Mouse (Mus musculus): ENCODE measurements around the gene Irs1. TPM values are rescaled to one million over a fixed set of nuclear protein-coding genes. Genes with fewer than 3 reads are reported as not detected.

The Irs1 gene
- not detected for polyA plus RNA-seq (2017; shearing (Covaris generic))

DNA sequence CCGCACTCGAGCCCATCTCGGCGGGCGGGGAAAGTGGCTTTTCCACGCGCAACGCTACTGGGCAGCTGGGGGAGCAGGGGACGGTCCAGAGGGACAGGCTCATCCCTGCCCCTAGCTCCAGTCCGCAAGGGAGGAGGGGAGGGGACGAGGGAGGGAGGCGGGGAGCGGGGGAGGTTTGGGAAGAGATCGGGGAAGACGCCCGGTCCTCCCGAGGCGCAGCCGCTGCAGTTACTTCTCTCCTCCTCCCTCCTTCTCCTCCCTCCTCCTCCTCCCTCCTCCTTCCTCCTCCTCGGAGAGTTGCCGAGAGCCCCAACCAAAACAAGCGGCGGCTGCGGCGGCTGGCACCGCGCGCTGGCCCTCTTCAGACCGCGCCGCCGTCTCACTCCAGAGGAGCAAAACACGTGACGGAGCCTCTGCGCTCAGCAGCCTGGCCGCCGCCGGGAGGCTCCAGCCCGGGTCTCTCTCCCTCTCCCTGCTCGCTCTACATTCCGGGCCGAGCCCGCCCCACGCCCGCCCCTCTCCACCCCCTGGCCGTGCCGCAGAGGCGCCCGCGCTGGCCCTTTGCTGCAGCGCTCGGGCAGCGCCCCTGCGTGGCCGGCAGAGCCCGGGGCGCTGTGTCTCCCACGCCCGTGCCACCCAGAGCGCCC lies at the start of gene Irs1:
Gene Irs1, minus strand, starts transcription at position 266 of the 647 bp plus-strand sequence.
- no peak for ATAC-seq

DNA sequence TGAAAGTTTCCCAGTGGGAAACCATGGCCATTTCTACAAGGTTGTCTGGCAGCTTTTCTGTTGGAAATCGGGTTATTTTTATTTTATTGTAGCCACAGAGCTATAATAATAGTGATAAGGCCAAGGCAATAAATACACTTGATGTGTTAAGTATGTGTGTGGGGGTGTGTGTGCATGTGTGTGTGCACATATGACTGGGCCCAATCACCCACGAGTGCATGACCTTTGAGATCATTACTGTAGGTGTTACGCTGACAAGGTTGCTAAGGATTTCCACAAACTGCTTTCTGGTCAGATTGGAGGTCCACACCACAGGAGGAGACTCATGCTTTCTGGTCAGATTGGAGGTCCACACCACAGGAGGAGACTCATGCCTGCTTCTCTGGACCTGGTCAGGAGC lies 43.3 kb upstream of the Irs1 start:
- no peak for ATAC-seq

DNA sequence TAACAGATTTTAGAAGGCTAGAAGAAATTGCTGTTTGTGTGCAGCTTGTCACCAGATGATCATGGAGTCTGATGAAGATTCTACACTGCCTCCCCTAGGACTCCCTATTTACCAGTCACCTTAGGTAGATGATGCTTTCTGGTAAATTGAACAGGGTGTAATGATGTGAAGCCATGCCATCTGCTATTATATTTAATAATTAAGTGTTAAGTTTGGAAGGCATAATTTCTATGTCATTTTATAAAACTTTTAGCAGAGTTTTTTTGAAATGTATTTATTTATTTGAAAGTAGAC lies 38.7 kb upstream of the Irs1 start:
- ATAC-seq, result no peak

DNA sequence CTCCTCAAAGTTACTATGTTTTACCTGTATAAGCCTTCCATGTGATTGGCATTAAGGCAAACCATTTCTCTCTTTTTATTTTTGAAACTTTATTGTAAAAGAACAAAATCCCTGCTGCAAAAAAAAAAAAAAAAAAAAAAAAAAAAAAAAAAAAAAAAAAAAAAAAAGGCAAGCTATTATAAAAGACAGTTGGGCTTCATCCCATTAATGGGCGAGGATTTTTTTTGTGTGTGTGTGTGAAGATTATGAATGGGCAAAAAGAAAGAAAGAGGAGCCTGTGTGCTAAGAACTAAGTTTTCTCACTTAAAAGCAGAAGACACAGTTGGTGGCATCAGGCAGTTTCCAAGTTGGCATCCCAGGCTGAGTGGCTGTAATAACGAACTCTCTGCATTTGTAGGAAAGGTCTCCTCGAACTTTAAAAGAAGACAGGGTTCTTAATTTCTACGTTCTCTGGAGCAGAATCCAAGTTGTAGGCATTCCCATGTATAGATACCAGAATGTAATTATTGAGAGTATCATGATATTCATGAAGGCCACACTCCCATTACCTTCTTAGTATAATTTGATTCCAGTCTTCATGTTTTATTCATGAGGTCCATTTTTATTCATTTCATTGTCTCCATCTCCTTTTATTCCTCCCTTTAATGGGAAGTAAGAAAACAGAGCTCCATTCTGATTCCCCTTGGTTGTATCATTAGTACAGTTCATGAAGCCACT lies 38.2 kb upstream of the Irs1 start:
- ATAC-seq, result no peak

DNA sequence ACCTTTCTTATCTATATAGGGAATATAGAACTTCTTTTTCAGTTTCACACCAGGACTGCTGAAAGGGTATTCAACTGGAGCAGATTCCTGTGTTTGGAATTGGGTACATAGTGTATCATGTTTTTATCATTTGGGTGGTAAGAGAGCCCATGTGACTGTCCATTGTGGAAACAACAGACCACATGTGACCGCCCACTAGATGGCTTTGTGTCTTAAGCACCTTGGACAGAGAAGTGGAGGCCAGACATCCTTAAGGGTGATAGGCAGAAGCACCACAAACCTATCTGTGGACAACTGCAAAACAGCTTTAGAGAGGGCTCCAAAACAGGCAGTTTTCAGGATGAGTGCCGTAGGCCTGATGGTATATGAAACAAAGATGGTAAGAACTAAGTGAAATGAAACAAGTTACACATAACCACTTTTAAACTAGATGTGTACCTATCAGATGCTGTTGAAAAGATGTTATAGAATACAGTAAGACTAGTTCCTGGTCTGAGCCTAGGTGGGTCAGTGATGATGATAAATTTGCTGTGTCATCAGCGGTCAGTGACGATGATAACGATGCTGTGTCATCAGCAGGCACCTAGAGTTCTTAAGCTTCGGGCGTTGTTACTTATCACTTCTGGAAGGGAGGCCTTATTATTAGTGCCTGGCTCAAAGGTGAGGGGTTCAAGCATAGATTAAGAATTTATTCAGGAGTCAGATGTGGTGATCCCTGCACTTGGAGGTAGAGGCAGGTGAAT lies 37.0 kb upstream of the Irs1 start:
- ATAC-seq, result no peak

DNA sequence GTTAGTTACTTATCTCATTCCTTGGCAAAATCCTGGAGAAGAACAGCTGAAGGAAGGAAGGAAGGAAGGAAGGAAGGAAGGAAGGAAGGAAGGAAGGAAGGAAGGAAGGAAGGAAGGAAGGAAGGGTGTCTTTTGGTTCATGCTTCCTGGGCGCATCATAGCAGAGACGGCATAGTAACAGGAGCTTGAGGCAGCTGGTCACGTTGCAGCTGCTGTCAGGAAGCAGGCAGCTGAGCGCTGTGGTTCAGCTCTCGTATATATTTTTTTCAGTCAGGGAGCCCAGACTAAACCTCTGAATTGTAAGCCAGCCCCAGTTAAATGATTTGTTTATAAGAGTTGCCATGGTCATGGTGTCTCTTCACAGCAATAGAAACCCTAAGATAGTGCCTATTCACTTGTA lies 34.9 kb upstream of the Irs1 start:
- ATAC-seq, result no peak

DNA sequence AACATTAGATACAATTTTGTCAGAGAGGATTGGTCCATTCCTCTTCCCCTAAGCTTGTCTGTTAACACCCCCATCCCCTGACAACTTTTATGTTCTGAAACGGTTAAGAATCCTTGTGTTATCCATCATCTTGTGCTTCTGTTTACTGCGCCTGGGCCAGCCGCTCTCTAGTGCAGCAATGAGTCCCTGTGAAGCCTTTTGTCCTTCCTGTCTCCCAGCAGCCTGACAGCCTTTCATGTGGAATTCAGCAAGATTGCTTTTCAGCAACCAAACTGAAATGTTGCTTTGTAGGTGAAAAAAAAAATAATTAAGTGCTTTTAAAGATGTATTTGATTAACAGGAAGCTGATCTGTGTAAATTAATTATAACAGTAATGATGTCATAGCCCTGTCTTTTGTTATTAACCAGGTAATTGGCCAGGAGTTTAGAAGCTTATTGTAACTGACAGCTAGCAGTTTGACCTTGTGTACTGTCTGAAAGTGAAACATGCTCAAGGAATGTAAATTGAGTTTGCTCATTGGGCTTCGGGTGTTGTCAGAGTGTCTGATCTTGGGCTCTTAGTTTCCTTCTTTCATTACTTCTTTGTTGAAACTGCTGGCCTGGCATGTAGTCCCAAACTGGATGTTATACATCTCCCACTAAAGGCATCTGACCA lies 33.0 kb upstream of the Irs1 start:
- ATAC-seq, result no peak

DNA sequence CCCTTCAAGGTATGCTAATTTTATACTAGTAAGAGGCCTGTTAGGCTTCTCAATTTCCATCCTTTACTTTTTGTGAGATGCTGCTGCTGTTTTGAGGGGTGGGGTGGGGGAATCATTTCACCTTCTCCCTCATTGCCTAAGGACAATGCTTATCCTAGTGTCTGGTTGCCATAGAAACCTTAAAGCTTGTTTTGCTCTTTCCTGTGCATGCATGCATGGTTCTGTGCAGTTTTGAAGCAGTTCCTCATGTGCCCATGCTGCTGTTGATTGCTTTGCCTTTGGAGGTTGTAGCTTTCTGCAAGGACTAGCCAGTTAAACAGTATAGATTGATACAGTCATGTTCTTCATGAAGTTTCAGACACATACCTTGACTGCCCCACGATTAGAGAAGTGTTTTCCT lies 30.2 kb upstream of the Irs1 start:
- no peak for ATAC-seq

DNA sequence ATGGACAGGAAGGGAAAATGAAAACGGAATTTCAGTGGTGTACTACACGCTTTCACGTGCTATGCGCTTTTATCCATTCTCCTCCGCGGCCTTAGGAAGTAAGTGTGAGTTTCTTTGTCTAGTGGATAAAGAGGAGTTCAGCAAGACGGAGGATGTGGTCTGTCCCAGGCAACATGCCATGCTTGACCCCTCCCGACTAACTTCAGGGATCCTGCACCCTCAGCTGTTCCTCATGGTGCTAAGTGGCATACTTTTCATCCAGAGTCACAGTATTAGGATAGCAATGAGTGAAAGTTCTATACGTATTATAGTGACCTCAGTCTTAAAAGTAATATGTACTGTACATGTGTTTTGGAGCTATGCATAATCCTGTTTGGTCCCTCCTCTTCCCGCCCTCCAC lies 29.6 kb upstream of the Irs1 start:
- no peak for ATAC-seq

DNA sequence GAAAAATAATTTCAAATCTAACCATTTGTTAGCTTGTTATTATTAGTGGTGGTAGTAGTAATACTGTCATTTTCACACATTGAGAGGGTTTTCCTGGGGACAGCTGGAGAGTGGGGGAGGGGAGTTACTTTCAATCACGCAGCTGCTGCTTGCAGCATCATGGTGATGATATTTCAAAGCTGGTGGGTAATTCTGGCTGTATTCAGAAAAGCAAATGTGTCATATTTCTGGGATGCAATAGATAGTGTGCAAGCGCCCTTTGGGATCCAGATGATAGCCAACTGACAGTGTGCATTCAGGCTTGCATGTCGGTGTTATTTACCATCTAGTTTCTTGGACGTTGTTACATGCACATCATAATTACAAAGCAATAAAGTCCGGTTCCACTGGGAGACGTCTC lies 29.2 kb upstream of the Irs1 start:
- no peak for ATAC-seq

DNA sequence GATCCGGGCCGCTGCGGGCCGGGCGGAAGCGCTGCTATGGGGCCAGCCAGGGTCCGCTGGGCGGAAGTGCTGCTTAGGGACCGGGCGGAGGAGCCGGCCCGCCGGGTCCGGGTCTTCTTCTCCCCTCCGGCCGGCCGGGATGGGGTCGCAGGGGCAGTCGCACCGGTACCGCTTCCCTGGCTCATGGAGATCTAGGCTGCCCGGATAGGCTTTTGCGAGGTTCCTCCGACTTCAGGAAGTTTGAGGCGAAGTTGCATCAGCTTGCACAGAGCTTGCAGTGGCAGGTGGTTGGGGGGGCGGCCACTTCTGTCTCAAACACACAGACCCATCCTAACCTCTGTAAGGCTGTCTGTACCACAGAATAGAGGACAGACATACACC lies 25.5 kb upstream of the Irs1 start:
- peak; percentile 27 for ATAC-seq

DNA sequence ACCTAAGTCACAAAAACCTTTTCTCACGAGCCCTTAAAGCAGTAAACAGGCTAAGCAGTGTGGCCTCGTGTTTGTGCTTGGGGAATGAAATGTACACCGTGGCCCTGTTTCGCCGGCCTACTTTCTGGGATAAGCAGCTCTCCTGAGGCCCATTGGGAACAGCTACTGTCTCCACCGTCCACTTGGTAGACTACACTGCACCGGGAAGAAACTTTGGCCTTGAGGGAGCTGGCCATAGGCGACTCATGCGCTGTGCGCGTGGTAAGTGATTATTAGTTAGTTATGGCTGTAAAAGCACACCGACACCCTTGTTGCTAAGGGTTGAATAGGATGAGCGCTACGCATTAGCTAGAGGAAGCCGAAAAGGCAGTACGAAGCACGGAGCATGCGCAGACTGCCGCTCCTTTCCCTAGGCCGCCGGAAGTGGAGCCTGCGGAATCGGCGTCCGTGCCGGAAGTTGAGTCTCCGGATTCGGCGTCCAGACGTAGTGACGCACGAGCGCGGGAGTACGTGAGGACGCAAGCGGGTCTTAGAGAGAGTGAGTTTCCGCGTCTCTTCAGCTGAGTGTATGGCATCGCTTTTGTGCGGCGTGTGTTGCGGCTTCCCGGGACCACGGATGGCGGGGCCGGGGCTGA lies 25.0 kb upstream of the Irs1 start, which contains the start of gene Rhbdd1:
Gene Rhbdd1, plus strand, starts transcription at position 342 of the 635 bp plus-strand sequence.
- peak; percentile 97 for ATAC-seq

DNA sequence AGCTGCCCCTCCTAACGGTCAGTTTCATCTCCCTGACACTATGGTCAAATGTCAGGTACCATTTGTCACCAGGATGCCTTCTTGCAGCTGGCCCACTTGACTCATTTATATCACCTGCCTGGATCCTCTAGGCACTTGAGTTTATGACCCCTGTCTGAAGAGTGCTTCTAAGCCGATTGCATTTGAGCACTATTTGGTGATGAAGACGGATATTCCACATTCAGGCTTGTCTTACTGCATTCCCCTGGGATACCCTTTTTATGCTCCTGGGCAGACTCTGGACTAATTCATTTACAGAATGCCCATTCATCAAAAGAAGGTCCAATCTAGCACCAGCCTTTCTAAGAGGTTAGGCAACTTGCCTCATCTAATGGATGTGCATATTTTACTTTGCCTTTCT lies 13.3 kb upstream of the Irs1 start:
- no peak for ATAC-seq

DNA sequence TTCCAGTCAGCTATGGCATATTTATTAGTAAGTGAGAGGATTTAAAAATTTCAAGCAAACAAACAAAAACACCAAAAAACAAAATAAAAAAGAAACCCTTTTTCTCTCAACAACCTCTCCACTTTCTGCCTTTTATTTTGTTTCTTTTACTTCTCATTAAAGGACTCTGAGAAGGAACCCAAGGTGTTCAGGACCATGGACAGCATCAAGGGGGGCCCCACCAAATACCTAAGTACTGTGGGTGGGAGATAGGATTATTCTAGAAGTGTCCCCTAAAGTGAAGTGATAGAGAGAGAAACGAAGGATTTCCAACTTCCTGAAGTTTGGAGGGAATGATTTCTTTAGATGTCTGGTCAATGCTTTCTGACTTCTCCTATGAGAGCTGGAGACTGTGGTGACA lies 7.4 kb upstream of the Irs1 start:
- no peak for ATAC-seq

DNA sequence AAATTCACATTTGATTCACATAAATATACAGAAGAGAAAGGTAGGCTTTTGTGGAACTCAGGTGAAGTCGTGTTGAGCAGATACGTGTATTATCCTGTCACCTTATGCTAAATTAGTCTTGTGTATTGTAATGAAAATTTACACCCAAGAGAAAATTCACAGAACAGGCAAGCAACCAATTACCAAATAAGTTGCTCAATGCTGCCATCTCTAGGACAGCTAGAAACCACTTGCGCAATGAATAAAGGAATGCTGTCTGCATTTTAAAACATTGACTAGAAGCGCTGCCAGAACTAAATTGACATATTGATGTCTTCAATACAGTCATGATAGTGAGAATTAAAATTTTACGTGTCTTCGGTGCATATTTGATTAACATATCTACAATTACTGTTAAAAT lies 2.9 kb upstream of the Irs1 start:
- ATAC-seq, result no peak

DNA sequence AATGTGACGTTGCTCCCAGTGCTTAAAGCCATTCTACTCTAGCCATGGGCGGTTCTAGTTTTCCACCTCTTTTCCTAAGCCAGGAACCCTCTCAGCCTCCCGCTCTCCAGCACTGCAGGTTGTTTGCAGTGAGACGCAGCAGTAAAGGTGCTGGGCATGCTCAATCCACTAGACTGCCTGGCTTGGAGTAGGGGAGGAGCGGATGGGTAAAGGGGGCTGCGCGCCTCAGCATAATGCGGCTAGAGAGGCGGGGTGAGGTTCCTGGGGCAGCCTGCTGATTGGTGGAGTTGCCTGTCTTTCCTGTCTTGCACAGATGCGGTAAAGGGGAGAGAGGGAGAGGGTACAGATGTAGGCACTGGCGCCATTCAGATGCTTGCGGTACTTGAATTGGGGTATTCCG lies 1.6 kb upstream of the Irs1 start:
- no peak for ATAC-seq

DNA sequence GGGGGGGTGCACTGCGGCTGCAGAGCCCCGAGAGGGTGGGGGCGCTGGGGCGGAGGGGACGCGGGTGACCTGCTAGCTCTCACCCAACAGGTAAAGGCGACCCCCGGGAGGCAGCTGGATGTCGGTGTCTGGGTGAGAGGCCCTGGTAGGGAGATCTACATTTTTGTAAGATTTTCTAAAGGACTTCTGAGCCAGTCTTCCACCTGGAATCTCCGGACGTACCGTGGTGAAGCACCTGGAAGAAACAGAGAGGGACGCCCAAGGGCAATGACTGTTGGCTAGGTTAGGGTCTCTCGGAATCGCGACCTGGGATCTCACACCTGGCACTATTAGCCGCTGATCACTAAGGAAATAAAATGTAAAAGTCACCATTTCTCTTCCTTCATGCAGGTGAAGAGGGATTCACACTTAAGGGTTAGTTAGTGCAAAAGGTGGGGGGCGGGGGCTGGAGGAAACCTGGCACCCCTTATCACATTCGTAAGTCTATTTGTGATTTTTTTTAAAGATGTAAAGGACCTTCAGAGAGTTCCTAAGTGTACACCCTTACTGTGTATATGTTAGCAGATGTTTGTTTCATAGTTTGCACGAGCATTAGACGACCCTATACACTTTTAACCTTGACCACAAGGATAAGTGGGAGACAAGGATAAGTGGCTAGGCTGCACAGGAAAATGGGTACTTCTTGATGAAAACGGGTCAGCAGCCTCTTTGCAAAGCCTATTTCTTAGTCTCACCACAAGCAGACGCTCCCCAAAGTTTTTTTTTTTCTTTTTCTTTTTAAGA lies 905 bp upstream of the Irs1 start:
- ATAC-seq, result no peak

DNA sequence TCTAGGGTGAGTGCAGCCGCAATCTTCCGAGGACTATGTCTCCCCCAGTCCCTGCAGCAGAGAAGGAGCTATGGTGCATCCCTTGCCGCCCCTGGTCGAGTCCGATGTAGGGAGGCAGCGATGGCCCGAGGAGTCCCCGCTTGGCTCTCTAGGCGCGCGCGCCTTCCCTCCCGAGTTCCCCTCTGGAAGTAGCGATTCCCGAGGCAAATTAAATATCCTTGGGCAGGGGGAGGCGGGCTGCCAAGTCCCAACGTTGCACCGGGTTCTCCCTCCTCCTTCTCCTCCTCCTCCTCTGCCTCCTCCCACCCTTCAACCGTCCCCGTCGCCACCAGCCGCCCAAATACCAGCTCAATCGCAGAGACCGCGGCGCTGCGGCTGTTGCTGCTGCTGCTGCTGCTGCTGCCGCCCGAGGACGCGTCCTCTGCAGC lies 479 bp downstream of the Irs1 start:
- ATAC-seq, result no peak

DNA sequence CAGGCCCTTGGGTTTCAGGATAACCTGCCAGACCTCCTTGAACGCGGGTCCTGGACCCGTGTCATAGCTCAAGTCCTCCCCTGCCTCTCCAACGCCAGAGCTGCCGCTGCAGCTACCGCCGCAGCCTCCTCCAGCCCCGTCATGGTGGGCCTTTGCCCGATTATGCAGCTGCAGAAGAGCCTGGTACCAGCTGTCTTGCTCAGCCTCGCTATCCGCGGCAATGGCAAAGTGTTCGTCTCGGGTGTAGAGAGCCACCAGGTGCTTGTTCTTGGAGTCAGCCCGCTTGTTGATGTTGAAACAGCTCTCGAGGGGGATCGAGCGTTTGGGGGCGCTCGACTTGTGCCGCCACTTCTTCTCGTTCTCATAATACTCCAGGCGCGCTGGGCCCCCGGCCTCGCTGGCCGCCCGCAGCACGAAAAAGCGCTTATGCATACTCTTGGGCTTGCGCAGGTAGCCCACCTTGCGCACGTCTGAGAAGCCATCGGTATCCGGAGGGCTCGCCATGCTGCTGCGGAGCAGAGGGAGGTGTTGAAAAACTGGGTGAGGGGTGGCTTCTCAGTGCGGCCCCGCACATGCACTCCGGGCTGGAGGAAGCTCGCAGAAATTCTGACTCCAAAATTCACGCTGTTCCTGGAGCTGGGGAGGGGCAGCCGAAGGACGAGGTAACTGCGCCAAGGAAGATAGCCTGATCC lies 1.1 kb downstream of the Irs1 start:
- no peak for ATAC-seq

DNA sequence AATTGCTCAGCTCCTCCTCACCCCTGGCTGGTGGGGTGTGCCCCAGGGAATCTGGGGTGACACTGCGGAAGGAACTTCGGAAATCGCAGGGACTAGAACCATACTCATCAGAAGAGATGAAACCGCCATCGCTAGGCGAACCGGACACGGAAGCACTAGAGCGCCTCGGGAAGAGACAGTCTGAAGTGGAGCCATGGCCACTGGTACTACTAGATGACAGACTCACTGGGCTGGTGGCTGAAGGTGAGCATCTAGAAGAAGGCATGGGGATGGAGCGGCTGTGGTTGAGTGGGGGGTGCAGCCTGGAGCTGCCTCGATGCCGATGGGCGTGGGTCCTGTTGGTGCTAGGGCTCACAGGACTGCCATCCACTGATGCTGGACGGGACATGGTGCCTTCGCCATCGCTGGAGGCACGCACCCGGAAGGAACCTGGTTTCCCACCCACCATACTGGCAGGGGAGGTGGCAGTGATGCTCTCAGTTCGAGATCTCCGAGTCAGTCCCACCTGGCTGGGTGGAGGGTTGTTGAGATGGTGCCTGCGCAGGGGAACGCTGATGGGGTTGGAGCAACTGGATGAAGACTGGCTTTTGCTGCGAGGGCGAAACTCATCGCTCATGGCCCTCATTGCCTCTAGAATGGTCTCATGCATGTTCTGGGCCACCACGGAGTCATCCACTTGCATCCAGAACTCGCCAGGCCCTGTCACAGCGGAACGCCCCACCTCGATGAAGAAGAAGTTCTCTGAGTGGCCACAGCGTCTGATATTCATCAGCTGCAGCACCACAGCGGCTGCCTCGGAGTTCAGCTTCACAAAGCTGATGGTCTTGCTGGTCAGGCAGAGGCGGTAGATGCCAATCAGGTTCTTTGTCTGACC lies 1.9 kb downstream of the Irs1 start:
- no peak for ATAC-seq
